Mouse (Mus musculus) liver (tissue): Measurements from ENCODE around the gene Rnf8.
A peak's percentile ranks its signal among the peaks of the same experiment; 100 is the strongest.
"Not testable (repeated sequence)": the region's sequence is repeated elsewhere in the genome, so short reads cannot be mapped to it uniquely, and the experiment has no call there.

Experiments used
- DNase-seq: peaks from one replicate; pipeline ENCODE4 v3.0.0-alpha.2; 2020; ENCODE audit warnings: mixed read lengths

Rnf8 gene

GRCm38 (mm10) chr17:29614115-29615023 is at the start of gene Rnf8, which contains the start of gene Gm28043:
Rnf8 (plus strand) TSS chr17:29614790.
Gm28043 (plus strand) TSS chr17:29614876.
- peak; percentile 95 for DNase-seq

- no peak for DNase-seq
Measured at GRCm38 (mm10) chr17:29565521-29565920, 49.1 kb upstream of the Rnf8 start.

GRCm38 (mm10) chr17:29568435-29568834 is 46.2 kb upstream of the Rnf8 start:
- no peak for DNase-seq

- DNase-seq, result no peak
Measured at GRCm38 (mm10) chr17:29569831-29570230, 44.8 kb upstream of the Rnf8 start.

GRCm38 (mm10) chr17:29579579-29580126 is 34.9 kb upstream of the Rnf8 start:
- no peak for DNase-seq

GRCm38 (mm10) chr17:29583569-29583968 is 31.0 kb upstream of the Rnf8 start:
- no peak for DNase-seq

- DNase-seq, result no peak
Measured at GRCm38 (mm10) chr17:29584306-29584705, 30.3 kb upstream of the Rnf8 start.

- DNase-seq, result no peak
Measured at GRCm38 (mm10) chr17:29584737-29585136, 29.9 kb upstream of the Rnf8 start.

GRCm38 (mm10) chr17:29585446-29585845 is 29.1 kb upstream of the Rnf8 start:
- DNase-seq, result no peak

GRCm38 (mm10) chr17:29586921-29587320 is 27.7 kb upstream of the Rnf8 start:
- DNase-seq, result no peak

- DNase-seq, result no peak
Measured at GRCm38 (mm10) chr17:29589221-29589898, 25.2 kb upstream of the Rnf8 start.

- no peak for DNase-seq
Measured at GRCm38 (mm10) chr17:29595891-29596770, 18.5 kb upstream of the Rnf8 start.

- no peak for DNase-seq
Measured at GRCm38 (mm10) chr17:29596771-29597132, 17.8 kb upstream of the Rnf8 start.

- no peak for DNase-seq
Measured at GRCm38 (mm10) chr17:29599051-29599450, 15.5 kb upstream of the Rnf8 start.

GRCm38 (mm10) chr17:29599537-29599936 is 15.1 kb upstream of the Rnf8 start:
- no peak for DNase-seq

- DNase-seq, result no peak
Measured at GRCm38 (mm10) chr17:29601391-29601790, 13.2 kb upstream of the Rnf8 start.

GRCm38 (mm10) chr17:29603283-29603682 is 11.3 kb upstream of the Rnf8 start:
- peak; percentile 79 for DNase-seq

- not testable (repeated sequence) for DNase-seq
Measured at GRCm38 (mm10) chr17:29613453-29613852, 1.1 kb upstream of the Rnf8 start.

GRCm38 (mm10) chr17:29615024-29615551 is 498 bp downstream of the Rnf8 start:
- peak; percentile 58 for DNase-seq

GRCm38 (mm10) chr17:29615616-29616015 is 1.0 kb downstream of the Rnf8 start:
- DNase-seq, result no peak

- DNase-seq, result no peak
Measured at GRCm38 (mm10) chr17:29619231-29619630, 4.6 kb downstream of the Rnf8 start.

GRCm38 (mm10) chr17:29623488-29623887 is 8.9 kb downstream of the Rnf8 start:
- no peak for DNase-seq
